Mouse (Mus musculus): ENCODE measurements at regions not wholly inside any gene's neighbourhood (a gene's known extent, or its start where the extent isn't known, plus 50 kb on each side); places are given as distances from the start of the nearest gene placed in this dataset.

DNA sequence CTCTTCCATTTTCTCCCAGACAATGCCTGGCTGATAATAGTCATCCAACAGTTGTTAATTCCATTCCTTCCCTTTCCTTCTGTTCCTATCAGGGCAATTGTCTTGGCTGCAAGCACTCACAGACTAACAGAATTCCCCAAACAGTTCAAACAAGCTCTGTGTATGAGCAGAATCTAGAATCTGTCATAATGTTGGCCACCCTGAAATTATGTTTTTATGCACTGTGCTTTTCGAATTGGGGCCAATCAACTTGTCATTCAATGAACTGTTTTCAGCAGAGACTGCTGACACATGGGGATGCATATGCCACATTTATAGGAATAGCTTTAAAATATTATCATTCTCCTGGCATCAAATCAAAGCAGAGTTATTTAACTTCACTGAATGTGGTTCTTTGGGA lies 235.8 kb upstream of the Tmtc4 start:
- DNase-seq (ENCODE audit: low spot score in 2 of 2), result no peak

DNA sequence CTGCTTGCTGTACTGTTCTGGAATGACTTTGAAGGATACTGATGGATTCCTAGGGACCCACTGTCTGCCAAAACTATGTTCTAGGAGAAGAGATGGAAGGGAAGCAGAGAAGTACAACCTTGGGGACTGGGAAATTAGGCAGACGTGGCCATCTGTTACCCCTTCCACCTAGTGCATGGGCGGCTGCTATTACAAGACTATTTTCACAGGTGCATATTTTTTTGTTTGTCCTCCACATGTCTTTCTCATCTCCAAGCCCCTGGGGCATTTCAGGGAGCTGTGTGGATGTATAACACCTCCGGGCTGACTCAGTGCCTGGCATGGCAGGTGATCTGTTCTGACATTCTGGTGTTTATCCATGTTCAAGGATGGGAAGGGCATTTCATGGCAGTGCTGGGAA lies 226.4 kb upstream of the Tmtc4 start:
- no peak for DNase-seq (ENCODE audit: low spot score in 2 of 2)

DNA sequence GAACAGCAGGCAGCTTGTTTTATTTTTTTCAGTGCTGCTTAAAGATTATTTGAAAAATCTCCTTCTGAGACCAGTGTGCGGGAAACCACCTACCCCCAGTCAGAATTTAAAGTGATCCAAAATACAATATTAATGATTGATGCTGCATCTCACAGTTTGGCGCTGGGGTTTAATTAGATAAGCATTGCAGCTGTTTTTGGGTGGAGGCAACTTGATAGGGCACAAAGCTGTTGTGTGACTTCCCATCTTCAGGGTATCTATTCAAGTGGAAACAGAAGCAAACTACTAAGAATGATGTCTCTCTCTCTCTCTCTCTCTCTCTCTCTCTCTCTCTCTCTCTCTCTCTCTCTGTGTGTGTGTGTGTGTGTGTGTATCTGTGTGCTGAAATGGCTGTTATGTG lies 219.0 kb upstream of the Tmtc4 start:
- no peak for DNase-seq (ENCODE audit: low spot score in 2 of 2)

DNA sequence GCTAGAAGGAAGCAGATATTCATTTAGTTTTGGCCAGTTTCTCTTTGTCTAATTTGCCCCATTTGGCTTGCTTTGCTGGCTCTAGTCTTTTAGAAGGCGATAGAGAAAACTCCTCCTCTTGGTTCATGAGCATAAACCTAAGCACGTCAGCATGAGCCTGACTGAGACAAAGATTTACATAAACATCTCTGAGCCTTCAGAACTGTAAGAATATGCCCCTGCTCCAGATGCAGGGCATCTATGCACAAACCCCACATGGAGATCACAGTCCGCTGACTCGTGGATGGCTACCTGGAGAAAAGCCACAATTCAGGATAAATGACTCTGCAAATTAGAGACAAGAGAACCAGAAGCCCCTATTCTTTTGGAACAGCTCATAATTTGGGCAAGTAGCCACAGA lies 218.5 kb upstream of the Tmtc4 start:
- peak in 1 of 2 experiments; percentile 6 for DNase-seq (ENCODE audit: low spot score in 2 of 2)

DNA sequence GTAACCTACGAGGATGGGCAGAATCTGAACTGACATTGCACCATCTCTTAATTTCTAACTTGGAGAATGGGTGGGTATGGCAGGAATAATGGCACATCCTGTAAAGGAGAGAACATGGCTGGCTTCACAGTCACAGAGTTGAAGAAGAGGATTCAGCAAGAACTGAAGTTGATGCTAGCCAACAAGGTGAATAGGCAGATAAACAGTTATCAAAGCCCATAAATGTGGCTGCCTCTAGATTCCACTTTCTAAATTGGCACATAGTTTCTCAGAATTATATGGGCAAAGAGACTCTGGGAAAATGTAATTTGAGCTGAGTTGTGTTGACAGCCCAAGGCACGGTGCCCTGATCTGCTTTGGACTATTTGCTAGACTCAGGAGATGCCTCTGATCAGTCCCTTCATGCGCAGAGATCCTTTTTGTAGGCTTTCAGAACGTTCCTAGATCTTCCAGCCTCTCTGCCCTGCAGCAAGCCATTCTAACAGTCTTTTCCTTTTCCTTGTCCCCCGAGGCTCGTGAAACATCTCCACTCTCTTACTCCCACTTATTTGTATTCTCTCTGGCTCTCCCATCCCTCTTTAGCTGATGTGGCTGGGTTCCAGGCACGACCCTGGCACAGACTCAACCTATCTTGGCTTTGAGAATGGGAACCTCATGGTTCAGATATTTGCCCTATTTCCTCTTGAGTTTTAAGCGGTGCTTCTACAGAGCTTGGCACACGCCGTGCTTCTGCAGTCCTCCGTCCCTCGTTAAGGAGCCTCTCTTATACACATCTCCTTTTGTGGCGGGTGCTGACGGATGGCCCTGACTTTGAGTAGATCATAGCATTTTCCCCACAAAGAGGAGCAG lies 217.8 kb upstream of the Tmtc4 start:
- DNase-seq (ENCODE audit: low spot score in 2 of 2), result peak; percentile 69 to 72

DNA sequence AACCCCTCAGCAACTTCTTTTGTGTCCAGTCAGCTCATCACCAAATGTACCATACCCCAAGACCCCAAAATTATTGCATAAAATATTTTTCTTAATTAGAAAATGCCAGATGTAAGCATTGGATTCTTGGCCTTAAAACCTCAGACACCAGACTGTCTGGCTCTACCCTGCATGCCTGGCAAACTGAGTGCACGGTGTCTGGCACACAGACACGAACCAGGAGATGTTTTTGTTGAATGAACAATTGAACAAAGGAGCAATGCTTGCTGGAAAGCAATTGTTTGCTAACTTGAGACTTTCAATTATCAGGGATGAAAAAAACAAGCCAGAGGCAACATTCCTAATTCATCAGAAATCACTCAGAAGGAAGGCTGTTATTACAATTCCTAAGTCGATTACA lies 215.3 kb upstream of the Tmtc4 start:
- DNase-seq (ENCODE audit: low spot score in 2 of 2), result no peak

DNA sequence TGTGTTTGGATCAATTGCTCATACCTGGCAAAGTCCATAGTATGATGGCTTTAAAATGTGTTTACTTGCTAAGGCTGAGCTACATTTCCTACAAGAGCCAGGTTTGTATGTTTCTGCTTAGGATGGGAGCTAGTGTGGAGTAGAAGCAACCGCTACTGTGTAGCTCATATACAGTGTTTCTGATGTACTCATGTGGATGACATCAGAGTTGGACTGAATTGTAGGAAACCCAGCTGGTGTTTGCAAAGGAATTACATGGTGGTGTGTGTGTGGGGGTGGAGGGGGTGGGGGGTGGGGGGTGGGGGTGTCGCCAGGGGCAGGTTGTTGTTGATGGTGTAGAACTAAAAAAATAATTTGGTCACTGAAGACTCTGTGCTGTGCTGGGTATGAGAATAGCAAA lies 208.7 kb upstream of the Tmtc4 start:
- no peak for DNase-seq (ENCODE audit: low spot score in 2 of 2)

DNA sequence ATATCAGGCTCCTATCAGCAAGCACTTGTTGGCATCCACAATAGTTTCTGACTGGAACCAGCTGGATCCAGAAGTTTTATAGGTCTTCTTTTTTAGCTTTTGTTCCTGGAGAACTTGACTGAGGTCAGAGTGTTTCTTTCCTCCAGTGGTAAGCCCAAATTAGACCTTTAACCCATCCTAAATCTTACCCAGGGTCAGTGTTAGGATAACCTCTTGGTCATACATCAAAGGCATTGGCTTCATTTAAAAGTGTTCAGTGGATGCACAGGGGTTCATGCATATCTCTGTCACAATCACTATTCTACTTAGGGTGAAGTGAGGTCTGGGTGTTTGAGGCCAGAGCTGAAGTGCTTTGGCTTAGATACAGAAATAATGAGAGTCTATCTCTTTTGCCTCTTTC lies 206.9 kb upstream of the Tmtc4 start:
- DNase-seq (ENCODE audit: low spot score in 2 of 2), result no peak

DNA sequence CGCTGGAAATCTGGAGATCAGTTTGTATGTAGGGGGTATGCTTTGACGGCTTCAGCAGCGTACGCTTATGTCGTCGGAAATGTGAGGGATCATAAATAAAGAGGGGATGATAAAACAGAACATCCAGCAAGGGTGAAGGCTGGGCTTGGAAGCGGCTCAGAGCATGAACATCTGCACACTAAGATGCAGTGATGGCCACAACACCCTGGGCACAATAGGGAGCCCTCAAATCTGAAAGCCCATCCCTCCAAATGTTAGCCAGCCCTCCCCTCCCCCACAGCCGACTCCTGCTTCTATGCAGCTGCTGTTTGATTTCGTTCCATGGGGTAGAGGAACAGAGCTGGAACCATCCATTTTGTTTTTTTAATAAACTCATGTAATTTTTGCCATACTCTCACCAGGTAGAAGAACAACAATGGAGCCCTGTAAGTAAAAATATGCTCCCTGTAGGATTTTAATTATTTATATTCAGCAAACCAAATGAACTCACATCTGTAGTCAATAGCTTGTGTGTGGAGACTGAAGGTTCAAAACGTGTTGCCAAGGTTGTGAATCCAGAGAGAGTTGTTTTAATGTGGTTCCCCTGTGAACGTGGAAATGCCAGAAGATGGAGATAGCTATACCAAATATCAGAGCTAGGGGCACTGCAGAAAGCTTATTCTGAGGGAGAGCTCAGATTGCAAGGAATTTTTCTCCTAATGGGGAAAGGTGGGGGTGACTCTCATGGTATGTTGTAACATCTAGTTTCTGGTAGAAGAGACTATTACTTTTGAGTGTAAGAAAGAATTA lies 203.6 kb upstream of the Tmtc4 start:
- no peak for DNase-seq (ENCODE audit: low spot score in 2 of 2)

DNA sequence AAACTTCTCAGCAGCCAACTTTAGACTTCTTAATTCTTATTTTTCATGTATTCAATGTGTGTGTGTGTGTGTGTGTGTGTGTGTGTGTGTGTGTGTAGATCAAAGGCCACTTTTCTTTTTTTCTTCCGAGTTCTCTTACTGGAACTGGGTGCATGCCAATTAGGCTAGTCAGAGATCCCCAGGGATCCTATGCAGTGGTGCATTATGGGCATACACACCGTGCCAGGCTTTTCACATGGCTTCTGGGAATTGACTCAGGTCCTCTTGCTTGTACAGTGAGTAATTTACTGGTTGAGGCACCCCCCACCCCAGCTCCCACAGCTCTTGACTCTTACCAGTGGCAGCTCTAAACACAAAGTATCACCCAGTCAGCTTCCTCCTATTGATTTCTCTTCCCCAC lies 189.3 kb upstream of the Tmtc4 start:
- DNase-seq (ENCODE audit: low spot score in 2 of 2), result no peak

DNA sequence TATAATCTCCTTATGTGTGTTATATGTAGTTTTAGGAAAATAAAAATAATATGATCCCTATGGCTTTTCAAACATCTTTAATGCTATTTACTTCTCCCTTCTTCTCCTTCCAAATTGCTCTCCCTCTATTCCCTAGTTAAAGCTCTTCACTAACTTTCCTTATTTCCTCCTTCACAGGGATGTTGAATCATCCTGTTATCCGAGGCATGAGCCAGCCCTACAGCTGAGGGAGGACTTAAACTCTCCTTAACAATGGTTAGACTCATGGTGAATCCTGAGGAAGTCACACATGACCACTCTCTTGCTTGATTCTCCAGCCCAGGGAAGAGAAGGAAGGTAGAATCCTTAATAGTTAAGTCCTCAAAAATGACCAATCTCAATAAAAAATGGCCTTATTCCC lies 188.0 kb upstream of the Tmtc4 start:
- no peak for DNase-seq (ENCODE audit: low spot score in 2 of 2)

DNA sequence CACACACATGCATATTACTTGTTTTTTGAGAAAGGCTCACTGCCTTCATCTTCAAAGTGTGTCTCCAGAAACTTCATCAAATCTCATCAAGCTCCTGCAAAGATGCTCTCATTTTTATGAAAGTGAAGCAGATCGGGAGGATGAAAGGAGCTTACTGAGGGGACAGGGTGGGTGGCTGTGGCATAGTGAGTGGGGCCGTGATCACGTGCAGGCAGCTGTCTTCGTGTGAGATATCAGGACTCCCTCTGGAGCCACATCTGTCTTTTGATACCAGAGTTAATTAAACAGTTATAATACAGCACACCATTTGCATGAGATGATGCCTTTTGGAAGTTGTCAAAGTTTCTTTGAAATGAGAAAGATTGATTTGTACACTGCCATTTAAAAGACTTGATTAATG lies 180.0 kb upstream of the Tmtc4 start:
- DNase-seq (ENCODE audit: low spot score in 2 of 2), result no peak

DNA sequence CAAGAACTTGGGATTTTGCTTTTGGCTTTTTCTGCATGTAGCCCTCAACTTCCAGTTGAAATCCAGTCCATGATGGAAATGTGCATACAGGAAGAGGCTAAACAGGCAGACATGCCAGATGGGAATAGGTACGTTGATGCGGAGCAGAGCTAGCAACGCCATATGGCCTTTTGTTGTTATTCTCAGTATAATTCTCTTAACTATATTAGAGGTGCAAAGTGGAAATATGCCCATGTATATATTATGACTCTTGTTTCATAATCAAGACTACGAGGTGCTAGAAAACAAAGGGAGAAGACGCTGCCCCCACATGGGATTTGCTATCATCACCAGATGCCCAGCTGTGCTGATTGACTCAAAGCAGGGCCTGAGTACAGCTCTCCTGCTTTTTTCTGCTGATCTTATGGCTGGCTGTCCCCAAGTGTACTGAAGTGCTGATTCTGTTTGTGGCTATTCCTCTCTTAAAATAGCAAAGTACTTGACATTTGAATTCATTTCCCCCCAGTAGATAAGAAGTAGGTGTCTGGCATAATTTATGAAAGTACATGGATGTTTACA lies 159.7 kb upstream of the Tmtc4 start:
- DNase-seq (ENCODE audit: low spot score in 2 of 2), result peak; percentile 19 to 47

DNA sequence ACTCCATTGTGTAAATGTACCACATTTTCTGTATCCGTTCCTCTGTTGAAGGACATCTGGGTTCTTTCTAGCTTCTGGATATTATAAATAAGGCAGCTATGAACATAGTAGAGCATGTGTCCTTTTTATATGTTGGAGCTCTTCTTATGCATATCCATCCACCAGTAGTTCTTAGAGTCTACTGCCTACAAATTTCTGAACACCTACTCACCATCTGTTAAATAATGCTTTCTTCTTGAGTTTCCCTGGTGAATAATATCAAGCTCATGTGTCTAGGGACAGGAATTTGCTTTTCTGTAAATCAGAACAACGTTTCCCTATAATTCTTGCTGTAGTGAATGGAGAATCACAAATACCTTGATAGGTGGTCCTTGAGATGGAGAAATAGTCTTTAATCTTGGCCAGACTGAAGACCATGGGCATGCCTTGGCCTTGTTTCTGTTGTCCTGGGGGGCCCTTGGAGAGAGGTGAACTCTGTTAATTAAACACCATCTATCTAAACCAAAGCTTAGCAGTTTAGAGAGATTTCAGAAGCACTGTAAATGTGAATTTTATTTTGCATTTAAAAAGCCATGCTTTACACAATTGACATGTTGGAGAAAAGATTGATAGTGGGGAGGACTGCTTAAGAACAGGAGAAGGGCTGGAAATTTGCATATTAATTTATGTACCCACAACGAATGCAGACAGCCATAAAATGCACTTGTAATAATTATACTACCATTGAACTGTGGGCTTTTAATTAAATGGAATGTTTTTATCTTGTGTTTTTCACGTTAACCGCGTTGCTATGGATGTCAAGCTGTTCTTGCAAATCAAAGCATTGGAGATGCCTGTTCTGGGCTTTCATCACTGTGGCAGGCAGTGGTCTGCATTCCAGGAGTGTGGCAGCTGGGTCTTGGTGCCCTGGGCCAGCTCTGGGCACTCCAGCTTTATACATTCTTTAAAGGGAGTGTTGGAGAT lies 155.2 kb upstream of the Tmtc4 start:
- DNase-seq (ENCODE audit: low spot score in 2 of 2), result no peak

DNA sequence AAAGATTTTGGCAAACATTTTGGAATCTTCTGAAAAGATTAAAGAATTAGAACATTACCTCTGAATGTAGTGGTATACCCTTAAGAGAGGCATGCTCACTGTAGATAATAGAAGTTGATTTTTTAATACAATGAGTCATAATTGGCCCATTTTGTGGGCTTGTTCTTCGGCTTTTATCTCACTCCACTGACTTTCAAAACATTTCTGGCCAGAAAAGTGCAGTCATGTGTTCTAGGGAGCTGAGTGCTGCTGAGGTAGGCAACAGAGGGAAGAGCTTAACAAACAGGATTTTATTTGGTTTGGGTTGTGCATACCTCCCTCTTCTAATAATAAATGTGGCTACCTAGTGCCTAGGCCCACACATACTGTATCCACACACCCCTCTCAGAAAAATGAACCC lies 150.1 kb upstream of the Tmtc4 start:
- DNase-seq (ENCODE audit: low spot score in 2 of 2), result no peak

DNA sequence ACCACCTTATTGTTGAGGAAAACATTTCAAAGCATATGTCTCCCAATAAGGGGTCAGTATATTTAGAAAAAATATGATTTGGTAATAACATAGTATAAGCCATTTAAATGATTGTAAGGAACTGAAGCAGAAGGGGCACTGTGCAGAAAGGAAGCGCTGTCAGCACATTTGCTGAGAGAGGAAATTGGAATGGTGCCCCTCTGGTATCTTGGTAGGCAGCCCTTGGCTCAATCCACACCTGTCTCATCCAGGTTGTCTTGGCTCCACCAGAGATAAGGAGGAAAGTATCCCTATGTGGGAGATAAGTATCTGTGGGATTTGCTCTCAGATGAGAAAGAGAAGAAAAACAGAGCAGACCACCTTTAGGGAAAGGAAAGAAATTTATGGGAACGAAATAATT lies 136.5 kb upstream of the Tmtc4 start:
- DNase-seq (ENCODE audit: low spot score in 2 of 2), result no peak

DNA sequence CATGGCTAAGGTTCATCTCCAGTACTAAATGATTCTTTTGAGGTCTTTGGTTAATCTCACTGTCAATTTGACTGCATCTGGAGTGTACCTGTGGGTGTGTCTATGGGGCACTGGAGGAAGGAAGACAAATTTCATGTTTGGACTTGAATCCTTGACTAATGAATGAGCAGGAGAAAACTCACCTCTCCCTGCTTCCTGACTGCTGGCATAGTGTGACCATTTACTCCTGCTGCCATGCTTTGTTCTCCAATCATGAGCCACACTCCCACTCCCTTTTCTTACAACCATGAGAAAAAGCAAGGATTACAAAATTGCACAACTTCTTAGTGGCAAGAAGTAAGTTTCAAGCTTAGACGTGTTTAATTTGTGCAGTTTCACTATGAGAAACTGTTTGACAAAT lies 132.5 kb upstream of the Tmtc4 start:
- DNase-seq (ENCODE audit: low spot score in 2 of 2), result no peak

DNA sequence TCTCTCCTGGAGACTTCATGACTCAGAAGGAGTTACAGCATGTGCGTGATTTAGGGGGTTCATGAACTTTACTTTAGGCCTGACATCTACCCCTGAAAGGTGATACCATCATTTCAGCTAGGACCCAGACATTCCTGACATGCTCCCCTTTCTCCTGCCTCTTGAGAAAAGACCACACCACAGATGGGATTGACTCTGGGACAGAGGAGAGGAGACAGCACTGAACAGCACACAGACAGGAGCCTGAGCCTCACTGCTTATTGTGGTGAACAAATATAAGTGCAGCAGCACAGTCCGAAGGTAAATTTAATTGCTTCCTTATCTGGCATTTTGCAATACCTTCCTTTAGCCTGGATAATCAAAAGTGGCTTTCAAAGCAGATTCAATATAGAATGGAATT lies 126.7 kb upstream of the Tmtc4 start:
- no peak for DNase-seq (ENCODE audit: low spot score in 2 of 2)

DNA sequence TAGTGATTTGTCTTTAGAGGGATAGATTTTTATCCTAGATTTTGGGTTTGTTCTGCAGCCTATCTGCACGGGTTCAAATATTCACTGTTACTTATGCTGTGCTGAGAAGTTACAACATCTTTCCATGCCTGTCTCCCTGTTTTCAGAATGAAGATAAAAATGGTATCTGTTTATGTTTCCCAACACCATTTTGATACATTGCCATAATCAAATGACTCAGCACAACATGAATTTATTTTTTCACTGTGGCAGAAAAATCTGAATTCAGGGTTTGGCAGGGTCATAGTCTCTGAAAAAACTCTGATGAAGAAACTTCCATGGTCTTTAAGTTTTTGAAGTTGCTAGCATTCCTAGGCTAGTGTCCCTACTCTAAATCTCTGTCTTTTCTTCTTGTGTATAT lies 116.5 kb upstream of the Tmtc4 start:
- DNase-seq (ENCODE audit: low spot score in 2 of 2), result no peak

DNA sequence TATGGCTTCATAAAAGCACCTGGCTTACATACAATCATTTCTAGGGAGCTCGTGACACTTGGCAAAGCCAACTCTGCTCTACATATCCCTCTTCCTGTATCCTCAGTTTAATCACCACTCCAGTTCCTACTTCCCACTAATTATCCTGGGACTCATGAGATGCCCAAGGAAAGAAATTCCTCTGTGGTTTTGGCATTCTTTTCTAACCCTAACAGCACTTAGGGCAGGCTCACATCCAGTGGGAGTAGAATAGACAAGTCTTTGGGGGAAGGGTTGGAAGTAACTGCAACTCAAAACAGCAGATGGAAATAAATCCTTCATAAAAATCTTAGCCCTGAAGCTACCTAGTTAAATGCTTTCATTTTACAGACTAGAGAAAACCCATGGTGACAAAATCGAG lies 112.3 kb upstream of the Tmtc4 start:
- DNase-seq (ENCODE audit: low spot score in 2 of 2), result no peak

DNA sequence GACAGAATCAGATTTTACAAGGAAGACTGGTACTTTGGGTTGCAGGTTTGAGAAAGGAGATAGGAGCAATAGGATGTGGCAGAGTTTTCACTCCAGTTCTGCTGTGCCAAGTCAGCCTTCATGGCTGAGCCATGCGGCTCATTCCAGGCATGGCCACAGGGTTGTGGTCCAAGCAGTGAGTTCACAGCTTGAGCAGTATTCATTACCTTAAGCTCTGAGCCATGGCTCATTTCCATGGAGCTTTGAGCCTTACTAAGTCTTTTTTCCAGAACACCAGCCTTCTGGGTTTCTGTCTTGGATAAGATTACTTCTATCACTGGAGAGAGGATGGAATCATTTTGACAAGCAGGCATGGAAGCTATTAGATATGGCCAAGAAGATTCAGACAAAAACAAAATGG lies 98.2 kb upstream of the Tmtc4 start:
- no peak for DNase-seq (ENCODE audit: low spot score in 2 of 2)

Measured in frontal cortex, postnatal 36 days (tissue).